Mouse (Mus musculus) yolk sac, embryonic 10.5 days (tissue): ENCODE data around the gene Dock9.
"Not testable (repeated sequence)": the region's sequence is repeated elsewhere in the genome, so short reads cannot be mapped to it uniquely, and the experiment has no call there.

Experiments used
- DNase-seq: peaks from one replicate; pipeline ENCODE4 v3.0.0-alpha.2; 2017; ENCODE audit warnings: low spot score

Dock9 gene

DNA sequence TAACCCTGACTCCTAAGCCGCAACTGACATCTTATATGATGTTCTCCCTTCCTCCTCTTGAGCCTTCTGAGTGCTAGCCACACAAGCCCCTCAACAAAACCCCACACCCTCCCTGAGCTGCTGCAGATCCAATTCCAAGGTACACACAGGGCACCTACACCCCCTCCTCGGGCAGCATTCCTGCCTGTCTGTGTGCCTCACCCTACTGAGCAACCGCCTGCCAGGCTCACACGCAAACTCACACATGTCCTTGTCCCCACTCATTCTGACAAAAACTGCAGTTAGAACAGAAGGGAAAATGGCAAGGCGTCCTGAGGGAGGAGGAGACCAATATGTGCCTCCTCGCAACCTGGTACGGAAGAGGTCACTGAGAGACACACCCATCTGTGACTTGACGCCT lies 60.4 kb downstream of the Dock9 start:
- DNase-seq: no peak

DNA sequence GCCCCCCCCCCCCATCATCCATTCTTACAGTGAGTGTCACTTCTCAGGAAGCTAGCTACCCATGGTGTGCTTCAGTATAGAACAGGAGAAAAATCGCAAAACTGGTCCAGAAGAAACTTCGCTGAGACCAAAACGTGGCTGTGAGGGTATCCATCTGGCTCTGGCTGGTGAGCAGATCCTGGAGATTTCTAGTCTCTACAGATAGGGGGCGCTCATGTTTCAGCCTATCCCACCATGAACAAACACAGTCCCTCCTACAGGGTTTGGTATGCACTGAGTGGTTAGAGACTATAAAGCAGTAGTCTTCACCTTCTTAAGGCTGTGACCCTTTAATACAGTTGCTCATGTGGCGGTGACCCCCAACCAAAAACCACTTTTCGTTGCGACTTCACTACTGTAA lies 62.0 kb downstream of the Dock9 start:
- DNase-seq: no peak

- DNase-seq: no peak
Observed at GRCm38 (mm10) chr14:121734217-121734616, 63.4 kb downstream of the Dock9 start.

DNA sequence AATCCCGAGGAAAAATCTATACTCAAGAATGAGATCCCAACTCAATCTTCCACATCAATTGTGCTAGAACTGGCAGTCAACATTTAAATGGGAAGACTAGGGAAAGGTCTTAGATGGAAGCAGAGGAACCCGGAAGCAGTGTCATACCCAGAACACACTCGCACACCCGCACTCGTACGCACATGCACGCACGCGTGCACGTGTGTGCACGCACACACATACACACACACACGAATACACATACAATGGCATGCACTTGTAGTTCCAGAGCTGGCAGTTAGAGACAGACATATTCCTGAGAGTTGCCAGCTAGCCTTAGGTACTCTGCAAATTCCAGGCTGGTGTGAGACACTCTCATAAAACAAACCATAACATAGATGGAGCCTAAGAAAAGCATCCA lies 63.9 kb downstream of the Dock9 start:
- no peak for DNase-seq

GRCm38 (mm10) chr14:121732196-121732595 lies 65.4 kb downstream of the Dock9 start:
- DNase-seq: no peak

- peak; percentile 75 for DNase-seq
Observed at GRCm38 (mm10) chr14:121731688-121732168, 65.9 kb downstream of the Dock9 start.

DNA sequence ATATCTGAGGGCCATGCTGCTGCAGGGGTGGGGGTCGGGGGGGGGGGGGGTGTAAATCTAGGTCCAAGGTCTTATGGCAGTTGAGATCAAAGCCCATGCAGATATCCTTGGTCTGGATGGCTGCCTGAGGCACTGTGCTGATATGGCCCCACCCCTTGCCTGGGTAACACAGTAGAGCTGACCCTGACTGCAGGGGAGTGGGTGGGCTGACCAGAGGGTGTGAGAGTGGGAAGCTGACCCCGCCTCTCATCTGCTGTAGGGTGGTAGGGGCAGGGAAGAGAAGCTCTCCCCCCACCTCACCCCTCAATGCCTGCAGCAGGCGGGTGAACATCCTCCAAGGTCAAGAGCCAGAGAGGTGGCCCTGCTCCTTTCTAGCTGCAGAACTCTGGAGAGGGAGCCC lies 66.7 kb downstream of the Dock9 start:
- DNase-seq: no peak

DNA sequence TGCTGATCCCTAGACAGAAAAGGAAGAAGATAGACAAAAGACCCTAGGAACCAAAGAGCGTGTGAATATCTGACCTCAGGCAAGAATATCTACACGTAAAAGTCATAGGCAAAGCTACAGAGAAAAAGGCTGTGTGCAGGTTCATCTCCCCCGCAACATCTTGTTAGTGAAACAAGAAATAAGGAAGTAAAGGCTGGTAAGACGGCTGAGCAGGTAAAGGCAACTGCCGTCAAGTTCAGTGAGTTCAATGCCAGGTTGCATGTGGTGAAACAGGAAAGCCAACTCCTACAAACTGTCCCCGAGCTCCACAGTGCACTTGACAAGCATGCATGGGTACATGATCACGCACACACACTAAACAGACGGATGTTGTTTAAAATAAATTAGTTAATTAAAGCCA lies 69.6 kb downstream of the Dock9 start:
- DNase-seq: no peak

- no peak for DNase-seq
Observed at GRCm38 (mm10) chr14:121724501-121724900, 73.1 kb downstream of the Dock9 start.

DNA sequence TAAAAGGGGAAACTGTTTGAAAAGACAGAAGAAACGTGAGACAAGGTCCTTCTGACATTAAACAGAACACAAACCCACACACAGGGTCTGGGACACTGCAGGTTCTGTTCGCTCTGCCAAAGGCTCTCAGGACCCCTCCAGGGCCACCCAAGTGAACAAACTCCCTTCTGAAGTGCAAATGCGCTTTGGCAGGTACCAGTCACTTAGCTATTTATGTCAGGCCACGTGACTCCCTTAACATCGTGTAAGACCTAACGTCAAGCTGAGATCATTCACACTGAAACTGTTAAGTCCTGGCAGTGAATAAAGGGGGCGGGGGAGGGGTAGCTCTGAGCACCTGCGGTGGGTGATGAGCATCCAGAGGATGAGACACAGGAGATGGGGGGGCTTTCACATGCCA lies 74.9 kb downstream of the Dock9 start:
- DNase-seq: no peak

GRCm38 (mm10) chr14:121721431-121721830 lies 76.2 kb downstream of the Dock9 start:
- no peak for DNase-seq

GRCm38 (mm10) chr14:121719638-121720601 lies 77.7 kb downstream of the Dock9 start:
- no peak for DNase-seq

DNA sequence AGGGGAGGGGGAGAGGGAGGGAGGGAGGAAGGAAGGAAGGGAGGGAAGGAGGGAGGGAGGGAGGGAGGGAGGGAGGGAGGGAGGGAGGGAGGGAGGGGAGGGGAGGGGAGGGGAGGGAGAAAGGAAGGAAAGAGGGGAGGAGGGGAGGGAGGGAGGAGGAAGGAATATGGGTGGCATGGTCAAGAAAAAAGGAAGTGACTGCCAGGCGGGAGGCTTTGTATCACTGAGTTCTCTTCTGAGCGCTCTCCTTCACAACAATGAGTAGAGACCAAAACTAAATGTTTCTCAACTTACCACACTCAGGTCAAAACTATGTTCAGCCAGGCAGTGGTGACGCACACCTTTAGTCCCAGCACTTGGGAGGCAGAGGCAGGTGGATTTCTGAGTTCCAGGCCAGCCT lies 82.8 kb downstream of the Dock9 start:
- not testable (repeated sequence) for DNase-seq

DNA sequence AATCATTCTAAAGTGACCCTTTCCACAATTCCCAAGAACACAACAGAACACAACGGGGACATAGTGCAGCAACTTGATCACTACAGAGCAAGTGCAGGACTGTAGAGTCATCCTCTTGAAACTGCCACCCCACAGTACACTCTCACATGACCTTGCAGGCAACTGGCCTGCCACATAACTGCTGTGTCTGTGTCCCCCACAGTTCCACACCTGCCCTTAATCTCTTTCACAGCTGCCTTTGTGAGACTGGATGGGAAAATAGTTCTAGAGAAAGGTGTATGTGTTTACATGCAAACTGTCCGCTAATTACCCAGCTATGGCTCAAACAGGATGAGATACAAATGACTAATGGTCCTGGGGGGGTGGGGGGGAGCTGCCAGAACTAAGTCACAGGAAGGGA lies 83.4 kb downstream of the Dock9 start:
- no peak for DNase-seq

DNA sequence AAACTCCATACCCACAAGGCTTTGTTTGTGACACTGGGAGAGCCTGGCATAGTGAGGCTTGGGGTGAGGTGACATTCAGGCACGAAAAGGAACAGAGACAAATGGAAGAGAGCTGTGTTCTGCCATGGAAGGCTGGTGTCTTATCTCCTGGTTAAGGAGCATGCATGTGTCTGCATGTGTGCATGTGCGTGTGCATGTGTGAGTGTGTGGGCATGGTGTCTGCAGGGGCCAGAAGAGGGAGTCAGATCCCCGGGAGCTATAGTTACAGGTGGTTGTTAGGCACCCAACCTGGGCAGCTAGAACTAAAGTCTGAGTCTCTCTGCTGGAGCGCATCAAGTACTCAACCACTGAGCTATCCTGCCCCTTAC lies 83.8 kb downstream of the Dock9 start:
- DNase-seq: no peak

DNA sequence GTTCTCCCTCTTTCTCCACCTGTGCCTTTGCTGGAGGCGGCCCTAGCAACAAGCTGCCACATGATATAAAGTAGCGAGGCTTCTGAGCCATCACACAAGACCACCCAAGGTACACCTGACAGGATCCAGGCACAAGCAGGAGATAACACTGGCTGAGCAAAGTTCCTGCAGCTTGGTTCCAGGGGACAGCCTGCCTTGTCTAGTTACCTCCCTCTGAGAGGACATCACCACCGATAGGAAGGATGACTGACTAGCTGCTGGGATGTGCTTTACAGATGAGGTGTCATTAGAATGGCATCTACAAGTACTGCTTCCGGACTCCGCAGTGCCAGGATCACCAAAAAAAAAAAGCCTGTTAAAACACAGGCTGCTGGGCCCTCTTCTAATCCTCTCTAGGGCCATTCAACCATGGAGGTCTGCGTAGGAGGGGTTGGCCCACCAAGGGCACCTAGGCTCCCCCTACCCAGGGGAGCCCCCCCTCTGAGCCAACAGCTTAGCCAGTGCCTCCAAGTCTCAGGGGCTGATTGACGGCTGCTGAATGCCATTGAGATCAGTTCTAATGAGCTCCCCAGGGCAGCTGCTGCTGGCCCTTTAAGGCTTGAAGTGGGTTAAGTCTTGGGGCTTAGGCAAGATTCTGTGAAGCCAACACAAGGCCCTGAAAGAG lies 84.3 kb downstream of the Dock9 start:
- no peak for DNase-seq

- no peak for DNase-seq
Observed at GRCm38 (mm10) chr14:121711089-121711826, 86.4 kb downstream of the Dock9 start.

GRCm38 (mm10) chr14:121710130-121710529 lies 87.5 kb downstream of the Dock9 start:
- no peak for DNase-seq

GRCm38 (mm10) chr14:121708244-121708643 lies 89.4 kb downstream of the Dock9 start:
- no peak for DNase-seq

DNA sequence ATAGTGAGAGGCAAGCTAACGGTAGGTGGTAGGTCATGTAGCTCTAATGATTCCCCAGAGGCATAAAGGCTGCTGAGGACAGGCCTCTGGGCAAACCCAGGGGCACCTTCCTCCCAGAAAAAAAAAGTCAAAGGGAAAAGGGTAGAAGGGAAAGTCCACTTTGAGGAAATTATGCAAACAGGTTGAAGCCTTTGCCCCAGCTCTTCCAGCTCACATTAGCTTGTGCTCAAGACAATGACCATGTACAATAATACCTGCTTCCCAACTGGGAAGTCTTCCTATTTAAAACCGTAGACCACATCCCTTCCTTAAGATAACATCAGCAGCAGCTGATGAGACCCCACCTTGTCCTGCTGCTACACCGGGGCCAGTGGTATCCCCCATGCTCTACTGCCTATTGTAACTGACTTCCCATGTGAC lies 91.1 kb downstream of the Dock9 start:
- DNase-seq: no peak

DNA sequence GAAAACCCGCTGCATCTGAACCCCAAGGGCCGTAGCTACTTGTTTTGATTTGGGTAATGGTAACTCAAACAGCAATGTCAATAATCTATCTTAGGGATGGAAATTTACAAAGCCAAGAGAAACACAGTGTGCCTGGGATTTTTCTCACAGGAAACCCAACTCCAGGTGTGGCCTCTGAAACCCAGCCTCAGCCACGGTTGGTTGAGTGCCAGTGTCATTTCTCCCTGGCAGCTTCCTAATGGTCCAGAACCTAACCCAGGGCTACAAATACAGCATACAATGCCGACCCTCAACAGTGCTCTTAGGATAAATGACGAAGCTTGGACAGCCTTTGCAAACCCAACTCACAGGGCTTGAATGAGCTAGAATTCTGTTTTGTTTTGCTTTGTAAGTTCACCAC lies 92.0 kb downstream of the Dock9 start:
- DNase-seq: no peak

- DNase-seq: no peak
Observed at GRCm38 (mm10) chr14:121702534-121702933, 95.1 kb downstream of the Dock9 start.

GRCm38 (mm10) chr14:121700013-121700412 lies 97.6 kb downstream of the Dock9 start:
- no peak for DNase-seq
